9 mouse cellular contexts compared by ENCODE assay signal in genomic region chr9:63862427-63862826, GRCm38 (mm10).
DNase-seq lines count a peak whose midpoint lies in the region; ATAC-seq and TF ChIP-seq lines count a peak whose summit lies in the region.
"Had no signal": no experiment of that assay in that cellular context is flagged by ENCODE, and none has a peak within 500 bp of the region (broad histone marks: within the 10 kb centered on the region; RNA-seq: fewer than 3 reads in every experiment).

No protein-coding gene starts in this region.

- WGBS in limb, embryonic 11.5 days = 46% methylated on average over 6 of the region's 6 CpGs
- 46% methylated on average over 6 of the region's 6 CpGs for WGBS in limb, embryonic 10.5 days

- H3K4me2 ChIP-seq in limb, embryonic 11.5 days (ENCODE audit: low read depth, severe bottlenecking) = no peak overlapping the region
- H3K4me2 ChIP-seq: embryonic facial prominence, embryonic 13.5 days had no signal

- peak; percentile 53; the same call in 1 of the 2 replicates for TF ChIP-seq CTCF in brain, embryonic 14.5 days (IDR thresholded peaks at IDR 0.05; ENCODE audit: borderline replicate concordance, extremely low read depth, insufficient read depth, insufficient read length)

- DNase-seq in adrenal gland, adult (ENCODE audit: inconsistent age in 2 of 2, low spot score in 1 of 2) = peak; percentile 27 to 51
- no peak for DNase-seq in adrenal gland, adult 8-10 months
- DNase-seq in limb, embryonic 11.5 days (ENCODE audit: low spot score) = peak; percentile 67
- DNase-seq in limb, embryonic 10.5 days (ENCODE audit: low spot score) = no peak
- peak; percentile 75 for DNase-seq in brain, embryonic 14.5 days (ENCODE audit: low read depth)
- DNase-seq in left cerebral cortex, adult 18-20 months (ENCODE audit: low spot score in 2 of 2) = no peak

- no peak overlapping the region for H3K27ac ChIP-seq in limb, embryonic 11.5 days (replicated peaks; ENCODE audit: low read depth, low read length)
- no peak overlapping the region for H3K27ac ChIP-seq in limb, embryonic 10.5 days
- H3K27ac ChIP-seq: embryonic facial prominence, embryonic 13.5 days had no signal

- H3K4me3 ChIP-seq in limb, embryonic 11.5 days (ENCODE audit: low read depth, low read length) = no peak overlapping the region
- no peak overlapping the region for H3K4me3 ChIP-seq in limb, embryonic 10.5 days
- H3K4me3 ChIP-seq: embryonic facial prominence, embryonic 13.5 days had no signal

- ATAC-seq in limb, embryonic 11.5 days (ENCODE audit: insufficient number of reproducible peaks, low FRiP score, low TSS enrichment, low read depth) = no peak
- peak; percentile 77 for ATAC-seq in megakaryocyte-erythroid progenitor cell, adult 5-6 weeks (replicated peaks; ENCODE audit: low FRiP score, low TSS enrichment, poor library complexity, severe bottlenecking)
- no peak for ATAC-seq in erythroid progenitor cell, adult 5-6 weeks (replicated peaks; ENCODE audit: low FRiP score, poor library complexity, severe bottlenecking)

- no peak for TF ChIP-seq POLR2A in brain, embryonic 14.5 days (IDR thresholded peaks at IDR 0.05; ENCODE audit: borderline replicate concordance, extremely low read depth, insufficient read depth, insufficient read length, poor library complexity, severe bottlenecking)

- H3K9ac ChIP-seq in limb, embryonic 11.5 days (ENCODE audit: low read length) = no peak overlapping the region
- H3K9ac ChIP-seq: embryonic facial prominence, embryonic 13.5 days had no signal

- no peaks in the 10 kb centered on the region for H3K4me1 ChIP-seq in limb, embryonic 11.5 days (ENCODE audit: control insufficient read depth, insufficient read depth, low read length)
- H3K4me1 ChIP-seq in limb, embryonic 10.5 days = peaks cover 13% of the 10 kb centered on the region; the same call in 1 of the 2 replicates

- no peaks in the 10 kb centered on the region for H3K36me3 ChIP-seq in limb, embryonic 11.5 days (ENCODE audit: control insufficient read depth, insufficient read depth, low read length)
- no peaks in the 10 kb centered on the region for H3K36me3 ChIP-seq in limb, embryonic 10.5 days
- H3K36me3 ChIP-seq: embryonic facial prominence, embryonic 13.5 days had no signal

- no peaks in the 10 kb centered on the region for H3K9me3 ChIP-seq in limb, embryonic 11.5 days (ENCODE audit: control insufficient read depth, low read length)
- H3K9me3 ChIP-seq in limb, embryonic 10.5 days (replicated peaks) = no peaks in the 10 kb centered on the region
- H3K9me3 ChIP-seq: embryonic facial prominence, embryonic 13.5 days had no signal

- no peaks in the 10 kb centered on the region for H3K27me3 ChIP-seq in limb, embryonic 11.5 days (ENCODE audit: control insufficient read depth, insufficient read depth, low read length)
- no peaks in the 10 kb centered on the region for H3K27me3 ChIP-seq in limb, embryonic 10.5 days (ENCODE audit: low read depth, poor library complexity, severe bottlenecking)
- H3K27me3 ChIP-seq: embryonic facial prominence, embryonic 13.5 days had no signal

Comparison
In these comparisons a context has a peak if more than half of its experiments do, and no peak if none do; other contexts are left out.
1. DNase-seq: peak in adrenal gland, adult (2 of 2), limb, embryonic 11.5 days (single experiment) and brain, embryonic 14.5 days (single experiment); none in adrenal gland, adult 8-10 months (single experiment), limb, embryonic 10.5 days (single experiment) and left cerebral cortex, adult 18-20 months (0 of 2).